Mouse (Mus musculus) hindbrain, embryonic 11.5 days (tissue): ENCODE measurements around the gene Ccr7. TPM values are rescaled to one million over a fixed set of nuclear protein-coding genes. Genes with fewer than 3 reads are reported as not detected.

Experiments used
- ATAC-seq: fragments of 200-750 bp; cut with Nextera tagmentation; 2 replicates; pipeline ENCODE4 v1.8.0; 2017; ENCODE audit warnings: mild to moderate bottlenecking, moderate TSS enrichment, moderate library complexity; ENCODE audit not compliant: low FRiP score
- DNase-seq: peaks from one replicate; pipeline ENCODE4 v3.0.0-alpha.2; 2015; ENCODE audit warnings: low spot score
- H3K27ac ChIP-seq: fragments of 300-500 bp; sonication (generic); 2 replicates; pipeline ENCODE4 v1.5.1; 2014; ENCODE audit warnings: mild to moderate bottlenecking, low read depth, low read length
- H3K27me3 ChIP-seq: fragments of 300-500 bp; sonication (generic); 2 replicates; pipeline ENCODE4 v1.6.1; 2014; ENCODE audit warnings: mild to moderate bottlenecking, low read length, moderate library complexity, mixed read lengths; ENCODE audit not compliant: control insufficient read depth, insufficient read depth
- H3K36me3 ChIP-seq: fragments of 300-500 bp; sonication (generic); 2 replicates; pipeline ENCODE4 v1.6.1; 2014; ENCODE audit warnings: mild to moderate bottlenecking, low read length, moderate library complexity, mixed read lengths; ENCODE audit not compliant: control insufficient read depth, insufficient read depth
- H3K4me1 ChIP-seq: fragments of 300-500 bp; sonication (generic); replicated peaks from 2 replicates; pipeline ENCODE4 v1.6.1; 2014; ENCODE audit warnings: low read length, mixed read lengths; ENCODE audit not compliant: control insufficient read depth, insufficient read depth
- H3K4me2 ChIP-seq: fragments of 300-500 bp; sonication (generic); replicated peaks from 2 replicates; pipeline ENCODE4 v1.6.1; 2014; ENCODE audit warnings: mild to moderate bottlenecking, low read depth, low read length
- H3K4me3 ChIP-seq: fragments of 300-500 bp; sonication (generic); 2 replicates; pipeline ENCODE4 v1.5.1; 2014; ENCODE audit warnings: low read depth, low read length
- H3K9ac ChIP-seq: fragments of 300-500 bp; sonication (generic); 2 replicates; pipeline ENCODE4 v1.6.1; 2014; ENCODE audit warnings: low read depth, low read length
- H3K9me3 ChIP-seq: fragments of 300-500 bp; sonication (generic); 2 replicates; pipeline ENCODE4 v1.6.1; 2016; ENCODE audit warnings: low read length; ENCODE audit not compliant: control insufficient read depth
- WGBS: fragments of 180-500 bp; shearing (Covaris S2); extraction: QIAGEN DNeasy Blood & Tissue Kit; methylation state at CpG from one replicate; pipeline ENCODE4 v1.1.7; 2014; 5-methylcytosine and 5-hydroxymethylcytosine counted together
- polyA plus RNA-seq: library from polyadenylated mRNA; unstranded; fragments of >200 nt; fragmentation: Nextera tagmentation; extraction: Ambion mirVana; gene quantifications from 2 replicates; pipeline ENCODE4 v1.2.1, GENCODE M21; 2014

Gene Ccr7
- polyA plus RNA-seq, 1 experiment from 2014 or later, result 0.17 TPM

DNA sequence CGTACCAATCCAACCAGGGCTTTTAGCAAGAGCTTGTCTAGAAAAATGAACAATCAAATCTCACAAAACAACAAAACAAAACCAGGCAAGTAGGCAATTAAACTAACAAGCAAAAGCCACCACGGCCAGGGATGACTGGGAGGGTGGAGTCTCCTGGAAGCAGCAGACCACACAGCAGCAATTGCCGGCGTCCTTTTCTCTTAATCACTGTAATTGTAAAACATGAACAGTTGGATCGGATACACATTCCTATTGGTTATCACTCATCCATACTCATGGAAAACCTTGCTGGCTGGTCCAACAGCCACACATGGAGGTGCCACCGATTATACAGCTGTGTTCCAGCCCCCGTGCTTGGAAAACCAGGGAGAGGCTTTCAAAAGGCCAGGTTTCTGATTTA, 37.0 kb downstream of the Ccr7 start:
- Histone ChIP-seq H3K27ac (no peak overlapping the region), H3K9ac (no peak overlapping the region), H3K4me3 (no peak overlapping the region), H3K4me2 (no peak overlapping the region), H3K9me3 (no peaks in the 10 kb centered on the region), H3K27me3 (no peaks in the 10 kb centered on the region), H3K4me1 (peaks cover 6% of the 10 kb centered on the region), H3K36me3 (no peaks in the 10 kb centered on the region)
- 89% methylated on average over 7 of the region's 7 CpGs for WGBS
- DNase-seq (no peak), ATAC-seq (no peak)

DNA sequence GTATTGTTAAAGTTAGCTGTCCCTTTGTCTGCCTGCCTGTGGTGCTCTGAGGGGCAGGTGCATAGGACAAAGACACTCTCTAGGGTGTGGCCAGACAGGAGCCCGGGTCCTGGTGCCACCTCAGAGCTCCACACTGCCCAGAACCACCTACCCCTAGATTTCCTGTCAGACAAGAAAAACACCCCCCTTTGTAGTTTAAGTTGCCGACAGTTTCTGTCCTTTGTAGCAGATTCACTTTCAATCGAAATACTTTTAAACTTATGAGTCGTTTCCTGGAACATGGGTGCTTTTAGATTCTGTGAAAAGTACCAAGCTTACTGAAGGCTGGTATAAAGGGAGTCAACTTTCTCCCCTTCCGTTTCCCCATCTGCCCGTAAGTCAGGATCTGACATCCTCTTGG, 38.9 kb downstream of the Ccr7 start:
- WGBS, result 84% methylated on average over 6 of the region's 6 CpGs
- H3K27me3 ChIP-seq, result no peaks in the 10 kb centered on the region
- H3K4me1 ChIP-seq, result peaks cover 5% of the 10 kb centered on the region
- DNase-seq (no peak), ATAC-seq (no peak)
- no peak overlapping the region for H3K4me3 ChIP-seq
- no peaks in the 10 kb centered on the region for H3K9me3 ChIP-seq
- H3K4me2 ChIP-seq, result no peak overlapping the region
- no peak overlapping the region for H3K9ac ChIP-seq
- H3K36me3 ChIP-seq, result no peaks in the 10 kb centered on the region
- no peak overlapping the region for H3K27ac ChIP-seq

DNA sequence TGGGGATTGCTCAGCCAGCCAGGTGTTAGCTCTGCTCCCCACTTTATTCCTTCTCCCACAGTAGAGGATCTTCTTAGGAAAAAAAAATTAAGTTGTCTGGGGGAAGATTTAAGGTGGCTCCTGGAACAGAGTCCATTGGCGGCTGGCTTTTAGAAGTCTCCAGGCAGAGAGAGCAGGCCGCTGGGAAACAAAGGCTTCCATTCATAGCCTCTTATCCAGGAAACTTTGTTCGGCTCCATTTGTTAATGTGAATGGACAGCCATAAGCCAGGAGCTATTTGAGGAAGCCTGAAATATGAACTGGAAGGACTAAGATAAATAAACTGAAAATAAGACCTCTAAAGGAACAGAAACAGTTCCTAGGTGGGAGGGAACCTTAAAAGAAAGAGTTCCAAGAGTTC, 41.8 kb downstream of the Ccr7 start:
- H3K27me3 ChIP-seq, result no peaks in the 10 kb centered on the region
- no peak for ATAC-seq
- peak; percentile 56 for DNase-seq
- no peaks in the 10 kb centered on the region for H3K9me3 ChIP-seq
- no peak overlapping the region for H3K4me3 ChIP-seq
- 0% methylated on average over 3 of the region's 3 CpGs for WGBS
- no peak overlapping the region for H3K9ac ChIP-seq
- H3K4me2 ChIP-seq, result no peak overlapping the region
- H3K4me1 ChIP-seq, result no peaks in the 10 kb centered on the region
- H3K36me3 ChIP-seq, result no peaks in the 10 kb centered on the region
- peak overlapping the region; percentile 3; the same call in 1 of the 2 replicates for H3K27ac ChIP-seq

DNA sequence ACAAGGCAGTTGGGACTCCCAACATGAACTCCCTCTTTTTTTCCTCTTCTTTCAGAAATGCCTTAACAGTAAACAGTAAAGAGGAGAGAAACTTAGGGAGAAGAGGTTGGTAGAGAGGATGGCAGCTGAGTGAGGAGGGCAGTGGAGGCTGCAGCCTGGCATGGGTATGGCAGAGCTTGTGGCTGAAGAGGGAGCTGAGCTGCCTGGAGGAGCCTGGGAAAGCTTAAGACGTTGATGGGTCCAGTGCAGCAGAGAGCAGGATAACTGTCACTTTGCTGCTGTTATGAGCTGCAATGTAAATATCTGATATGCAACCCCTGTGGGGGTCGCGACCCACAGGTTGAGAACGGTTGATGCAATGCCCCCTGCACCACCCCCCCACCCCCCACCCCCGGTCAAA, 42.2 kb downstream of the Ccr7 start:
- no peak for ATAC-seq
- Histone ChIP-seq H3K4me2 (no peak overlapping the region), H3K4me1 (no peaks in the 10 kb centered on the region), H3K27ac (peak overlapping the region; percentile 3; the same call in 1 of the 2 replicates), H3K9me3 (no peaks in the 10 kb centered on the region), H3K4me3 (no peak overlapping the region), H3K9ac (no peak overlapping the region), H3K27me3 (no peaks in the 10 kb centered on the region), H3K36me3 (no peaks in the 10 kb centered on the region)
- WGBS, result 30% methylated on average over 5 of the region's 5 CpGs
- DNase-seq, result no peak

DNA sequence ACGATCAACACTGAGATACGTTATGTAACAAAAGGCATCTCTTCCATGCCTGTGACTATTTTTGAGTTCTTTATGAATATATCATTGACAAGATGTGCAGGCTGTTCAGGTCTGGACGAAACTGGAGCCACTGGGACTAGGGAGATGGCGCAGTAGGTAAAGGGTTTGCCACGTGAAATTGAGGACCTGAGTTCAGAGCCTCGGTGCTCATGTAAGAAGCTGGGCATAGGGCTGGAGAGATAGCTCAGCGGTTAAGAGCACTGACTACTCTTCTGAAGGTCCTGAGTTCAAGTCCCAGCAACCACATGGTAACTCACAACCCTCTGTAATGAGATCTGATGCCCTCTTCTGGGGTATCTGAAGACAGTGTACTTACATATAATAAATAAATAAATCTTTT, 43.2 kb downstream of the Ccr7 start:
- Histone ChIP-seq H3K27ac (no peak overlapping the region), H3K4me1 (no peaks in the 10 kb centered on the region; the same call in 1 of the 2 replicates), H3K27me3 (no peaks in the 10 kb centered on the region), H3K9me3 (no peaks in the 10 kb centered on the region), H3K4me3 (no peak overlapping the region), H3K36me3 (no peaks in the 10 kb centered on the region), H3K4me2 (no peak overlapping the region), H3K9ac (no peak overlapping the region)
- ATAC-seq, result no peak
- DNase-seq, result no peak
- WGBS, result 89% methylated on average over 7 of the region's 7 CpGs

DNA sequence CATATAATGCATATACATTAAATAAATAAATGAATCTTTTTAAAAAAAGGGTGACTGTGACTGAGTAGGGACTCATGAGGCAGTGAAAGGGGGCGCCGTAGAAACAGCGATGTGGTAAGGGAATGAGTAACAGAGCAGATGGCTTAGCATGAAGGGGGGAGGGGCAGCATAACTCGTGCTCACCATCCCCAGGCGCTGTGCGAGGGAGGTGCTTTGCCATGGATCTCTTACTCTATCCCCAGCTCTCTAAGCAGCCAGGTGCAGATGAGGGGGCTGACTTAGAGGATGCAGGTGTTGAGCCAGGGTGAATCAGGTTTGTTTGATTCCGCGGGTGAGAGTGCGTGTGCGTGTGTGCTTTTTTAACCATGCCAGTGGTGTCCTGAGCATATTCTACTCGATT, 43.7 kb downstream of the Ccr7 start:
- H3K4me3 ChIP-seq, result no peak overlapping the region
- 69% methylated on average over 11 of the region's 11 CpGs for WGBS
- DNase-seq (no peak), ATAC-seq (no peak)
- H3K27ac ChIP-seq, result no peak overlapping the region
- H3K9ac ChIP-seq, result no peak overlapping the region
- H3K4me1 ChIP-seq, result no peaks in the 10 kb centered on the region; the same call in 1 of the 2 replicates
- no peak overlapping the region for H3K4me2 ChIP-seq
- no peaks in the 10 kb centered on the region for H3K36me3 ChIP-seq
- no peaks in the 10 kb centered on the region for H3K27me3 ChIP-seq
- no peaks in the 10 kb centered on the region for H3K9me3 ChIP-seq

DNA sequence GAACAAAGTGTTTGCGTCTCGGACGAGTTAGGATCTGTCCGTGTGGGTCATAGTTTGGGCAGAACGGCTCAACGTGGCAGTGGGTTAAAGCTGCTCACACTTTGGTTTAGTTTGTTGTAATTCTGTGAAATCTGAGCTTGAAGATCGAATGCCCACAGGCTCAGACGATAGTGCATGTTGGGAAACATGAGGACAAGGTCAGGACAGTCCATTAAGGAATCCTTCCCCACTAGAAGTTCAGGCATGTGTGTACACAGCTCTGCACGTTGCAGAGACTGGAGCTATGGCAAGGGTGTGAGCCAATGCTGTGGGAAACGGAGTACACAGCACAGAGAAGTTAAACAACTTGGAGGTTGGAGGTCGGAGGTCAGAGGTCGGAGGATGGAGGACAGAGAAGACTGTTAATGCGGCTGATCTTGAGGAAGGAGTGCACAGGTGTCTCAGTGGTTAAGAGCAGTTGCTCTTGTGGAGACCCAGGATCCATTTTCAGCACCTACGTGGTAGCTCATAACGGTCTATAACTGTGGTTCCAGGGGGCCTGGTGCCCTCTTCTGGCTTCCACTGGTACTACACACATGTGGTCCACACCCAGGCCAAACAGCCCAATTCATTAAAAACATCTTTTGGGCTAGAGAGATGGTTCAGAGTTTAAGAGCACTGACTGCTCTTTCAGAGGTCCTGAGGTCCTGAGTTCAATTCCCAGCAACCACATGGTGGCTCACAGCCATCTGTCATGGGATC, 44.3 kb downstream of the Ccr7 start:
- WGBS, result 85% methylated on average over 15 of the region's 15 CpGs
- ATAC-seq (no peak), DNase-seq (no peak)
- H3K36me3 ChIP-seq, result no peaks in the 10 kb centered on the region
- no peak overlapping the region for H3K9ac ChIP-seq
- H3K4me2 ChIP-seq, result no peak overlapping the region
- no peak overlapping the region for H3K27ac ChIP-seq
- no peaks in the 10 kb centered on the region for H3K27me3 ChIP-seq
- H3K9me3 ChIP-seq, result no peaks in the 10 kb centered on the region
- no peak overlapping the region for H3K4me3 ChIP-seq
- no peaks in the 10 kb centered on the region; the same call in 1 of the 2 replicates for H3K4me1 ChIP-seq

DNA sequence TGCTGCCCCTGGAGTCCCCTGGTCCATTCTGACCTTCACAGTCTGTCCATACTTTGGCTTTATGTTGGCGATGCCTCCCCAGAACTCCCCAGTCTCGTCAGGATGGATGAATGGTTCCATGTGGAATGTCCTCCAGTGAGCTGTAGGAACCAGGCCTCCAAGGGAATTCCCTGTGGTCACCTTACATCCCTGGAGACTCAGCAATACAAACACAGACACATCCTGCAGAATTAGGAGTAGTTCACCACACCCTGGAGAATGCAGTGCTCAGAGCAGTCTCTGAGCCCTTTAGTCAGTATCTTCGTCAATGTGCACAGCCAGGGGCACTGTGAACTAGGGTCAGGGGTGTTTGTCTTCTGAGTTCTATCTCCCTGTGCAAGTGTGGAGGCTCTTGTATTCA, 46.6 kb downstream of the Ccr7 start:
- no peak overlapping the region for H3K9ac ChIP-seq
- H3K36me3 ChIP-seq, result no peaks in the 10 kb centered on the region
- H3K4me1 ChIP-seq, result no peaks in the 10 kb centered on the region; the same call in 1 of the 2 replicates
- no peak overlapping the region for H3K4me3 ChIP-seq
- DNase-seq, result no peak
- H3K27me3 ChIP-seq, result no peaks in the 10 kb centered on the region
- no peak overlapping the region for H3K4me2 ChIP-seq
- no peak for ATAC-seq
- 71% methylated on average over 3 of the region's 3 CpGs for WGBS
- H3K9me3 ChIP-seq, result no peaks in the 10 kb centered on the region
- no peak overlapping the region for H3K27ac ChIP-seq

DNA sequence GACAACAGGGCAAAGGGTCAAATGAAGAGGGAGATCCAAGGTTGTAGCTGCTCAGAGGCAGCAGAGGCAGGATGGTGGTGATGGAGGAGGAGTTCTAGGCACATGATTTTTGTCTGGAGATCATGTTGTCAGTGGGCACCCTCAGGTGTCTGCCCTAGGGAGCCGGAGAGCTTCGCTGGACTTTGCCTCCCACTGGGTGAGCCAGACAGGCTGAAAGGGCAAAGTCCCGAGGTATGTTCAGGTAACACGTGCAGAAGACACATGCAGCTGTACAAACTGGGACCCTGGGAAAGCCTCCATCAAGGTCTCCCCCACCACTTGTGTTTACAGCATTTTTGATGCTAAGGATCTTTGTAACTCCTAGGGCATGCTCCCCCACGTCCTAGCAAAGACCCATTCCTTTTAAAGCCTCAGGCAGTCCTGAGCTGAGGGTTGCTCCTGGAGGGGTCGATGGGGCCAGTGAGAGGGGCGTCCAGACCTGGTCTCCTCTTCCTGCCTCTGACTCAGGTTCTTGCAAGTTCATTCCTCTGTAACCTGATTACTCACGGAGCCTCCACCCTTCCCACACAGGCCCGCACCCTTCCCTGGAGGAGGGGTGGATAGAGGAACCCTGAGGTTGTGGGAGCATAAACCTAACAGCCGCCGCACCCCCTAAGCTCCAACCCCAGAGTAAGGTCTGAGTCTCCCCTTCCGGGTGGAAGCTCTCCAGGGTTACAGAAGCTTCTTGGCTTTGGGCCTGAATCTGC, 48.7 kb downstream of the Ccr7 start:
- H3K9ac ChIP-seq, result no peak overlapping the region
- no peak overlapping the region for H3K4me2 ChIP-seq
- DNase-seq (no peak), ATAC-seq (no peak)
- H3K4me1 ChIP-seq, result no peaks in the 10 kb centered on the region; the same call in 1 of the 2 replicates
- H3K27ac ChIP-seq, result no peak overlapping the region
- no peaks in the 10 kb centered on the region for H3K9me3 ChIP-seq
- no peaks in the 10 kb centered on the region for H3K36me3 ChIP-seq
- H3K4me3 ChIP-seq, result no peak overlapping the region
- WGBS, result 71% methylated on average over 12 of the region's 12 CpGs
- H3K27me3 ChIP-seq, result no peaks in the 10 kb centered on the region
